Mouse (Mus musculus) heart, postnatal 10 days (tissue): ENCODE results near the gene Naaladl1. TPM values are rescaled to one million over a fixed set of nuclear protein-coding genes. Genes with fewer than 3 reads are reported as not detected.
"Not testable (repeated sequence)": the region's sequence is repeated elsewhere in the genome, so short reads cannot be mapped to it uniquely, and the experiment has no call there.

Experiments
- DNase-seq, 2 experiments: peaks; one replicate each; pipeline ENCODE4 v3.0.0; 2021
- intact Hi-C: fragments of 180-260 bp; cut with DNase I; formaldehyde crosslinking; loops from one replicate; pipeline ENCODE4 v1.15.1; 2025
- total RNA-seq, 2 experiments: library from RNA; stranded (reverse); gene quantifications; 2 replicates each; pipeline ENCODE4 v1.2.3; 2021

Naaladl1 gene
- total RNA-seq, 2 experiments from 2014 or later: 0.10 to 0.17 TPM

- intact Hi-C loops: loop anchor here (2.0 to 5.0 kb wide), 2 partner anchors 79 to 161 kb away; partner anchors contain the start of genes Pola2 and Syvn1
- peak; percentile 46 to 77 for DNase-seq
Measured at GRCm38 (mm10) chr19:6126289-6126688, 20.7 kb downstream of the Naaladl1 start.

DNA sequence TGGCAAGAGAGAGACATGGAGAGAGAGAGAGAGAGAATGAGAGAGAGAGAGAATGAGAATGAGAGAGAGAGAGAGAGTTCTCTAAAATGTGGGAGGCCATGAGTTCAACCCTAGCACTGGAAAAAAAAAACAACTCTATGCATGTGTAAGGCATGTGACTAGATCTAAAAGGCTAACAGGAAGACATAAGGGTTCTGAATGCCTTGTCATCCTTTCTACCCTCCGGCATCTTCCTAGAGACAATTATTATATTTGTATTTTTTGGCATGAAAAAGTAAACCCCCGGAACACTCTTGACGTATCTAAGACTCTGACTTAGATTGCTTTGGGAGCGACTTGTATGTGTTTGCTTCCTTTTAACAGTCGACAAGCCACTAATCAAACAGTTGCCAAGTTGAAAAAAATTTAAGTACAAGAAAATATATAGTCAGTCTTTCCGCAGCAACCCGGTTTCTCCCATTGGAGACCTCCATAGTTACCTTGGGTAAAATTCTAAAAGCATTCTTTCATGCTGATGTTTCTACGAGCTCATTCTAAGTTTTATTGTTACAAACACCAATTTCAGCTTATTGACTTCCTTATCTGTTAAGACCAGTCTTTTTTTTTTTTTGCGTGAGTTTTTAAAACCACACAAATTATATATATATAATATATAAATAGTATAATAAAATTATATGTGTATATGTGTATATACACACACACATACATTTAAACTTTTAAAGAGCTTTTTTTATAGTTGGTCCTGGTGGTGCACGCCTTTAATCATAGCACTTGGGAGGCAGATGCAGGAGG is 21.4 kb downstream of the Naaladl1 start:
- intact Hi-C loops: loop anchor here (2.0 to 5.0 kb wide), 2 partner anchors 80 to 162 kb away; partner anchors contain the start of genes Pola2 and Syvn1
- no peak for DNase-seq

- peak; percentile 96 for DNase-seq
- intact Hi-C loops: loop anchor here (2.0 to 5.0 kb wide), 2 partner anchors 81 to 163 kb away; partner anchors contain the start of genes Pola2 and Syvn1
Measured at GRCm38 (mm10) chr19:6127760-6128341, 22.3 kb downstream of the Naaladl1 start, which contains the start of gene Snx15. TSS of gene Snx15 (minus strand) at chr19:6128304.

DNA sequence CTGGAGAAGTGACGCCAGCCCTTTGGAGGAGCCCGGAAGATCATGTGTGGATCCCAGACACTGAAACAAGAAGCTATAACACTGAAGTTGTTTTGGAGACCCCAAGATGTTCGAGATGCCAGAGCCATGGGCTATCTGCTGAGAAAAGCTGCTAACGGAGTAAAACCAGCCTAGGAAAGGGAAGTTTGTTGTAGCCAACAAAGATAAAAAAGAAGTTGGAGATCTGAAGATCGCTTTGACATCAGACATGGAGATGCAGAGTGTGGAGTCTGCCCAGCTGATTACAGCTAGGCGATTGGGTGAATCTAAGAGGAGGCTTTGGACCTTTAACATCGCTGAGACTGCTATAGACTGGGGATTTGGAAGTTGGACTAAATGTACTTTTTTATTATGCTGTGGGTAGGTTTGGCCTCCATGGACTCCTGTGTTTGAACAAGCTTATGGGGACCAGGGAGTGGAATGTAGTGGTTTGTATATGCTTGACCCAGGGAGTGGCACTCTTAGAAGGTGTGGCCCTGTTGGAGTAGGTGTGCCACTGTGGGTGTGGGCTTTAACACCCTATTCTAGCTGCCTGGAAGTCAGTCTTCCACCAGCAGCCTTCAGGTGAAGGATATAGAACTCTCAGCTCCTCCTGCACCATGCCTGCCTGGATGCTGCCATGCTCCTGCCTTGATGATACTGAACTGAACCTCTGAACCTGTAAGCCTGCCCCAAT is 25.0 kb downstream of the Naaladl1 start:
- DNase-seq, intact Hi-C loops: not testable (repeated sequence)

GRCm38 (mm10) chr19:6132171-6132827 is 26.7 kb downstream of the Naaladl1 start:
- intact Hi-C loops: no loop called here
- DNase-seq: no peak

- DNase-seq: not testable (repeated sequence)
Measured at GRCm38 (mm10) chr19:6133197-6133596, 27.6 kb downstream of the Naaladl1 start.

GRCm38 (mm10) chr19:6136397-6136796 is 30.8 kb downstream of the Naaladl1 start:
- intact Hi-C loops: no loop called here
- DNase-seq: no peak

More at GRCm38 (mm10) chr19:6133197-6133596, 27.6 kb downstream of the Naaladl1 start:
- intact Hi-C loops: not testable (repeated sequence)

- DNase-seq: no peak
- intact Hi-C loops: loop anchor here (5.0 kb wide), 1 partner anchor 193 kb away; the partner anchor contains the start of gene Men1
Measured at GRCm38 (mm10) chr19:6139701-6140100, 34.1 kb downstream of the Naaladl1 start.

- intact Hi-C loops: loop anchor here (5.0 kb wide), 1 partner anchor 192 kb away; the partner anchor contains the start of gene Men1
- no peak for DNase-seq
Measured at GRCm38 (mm10) chr19:6140374-6140677, 34.7 kb downstream of the Naaladl1 start.

DNA sequence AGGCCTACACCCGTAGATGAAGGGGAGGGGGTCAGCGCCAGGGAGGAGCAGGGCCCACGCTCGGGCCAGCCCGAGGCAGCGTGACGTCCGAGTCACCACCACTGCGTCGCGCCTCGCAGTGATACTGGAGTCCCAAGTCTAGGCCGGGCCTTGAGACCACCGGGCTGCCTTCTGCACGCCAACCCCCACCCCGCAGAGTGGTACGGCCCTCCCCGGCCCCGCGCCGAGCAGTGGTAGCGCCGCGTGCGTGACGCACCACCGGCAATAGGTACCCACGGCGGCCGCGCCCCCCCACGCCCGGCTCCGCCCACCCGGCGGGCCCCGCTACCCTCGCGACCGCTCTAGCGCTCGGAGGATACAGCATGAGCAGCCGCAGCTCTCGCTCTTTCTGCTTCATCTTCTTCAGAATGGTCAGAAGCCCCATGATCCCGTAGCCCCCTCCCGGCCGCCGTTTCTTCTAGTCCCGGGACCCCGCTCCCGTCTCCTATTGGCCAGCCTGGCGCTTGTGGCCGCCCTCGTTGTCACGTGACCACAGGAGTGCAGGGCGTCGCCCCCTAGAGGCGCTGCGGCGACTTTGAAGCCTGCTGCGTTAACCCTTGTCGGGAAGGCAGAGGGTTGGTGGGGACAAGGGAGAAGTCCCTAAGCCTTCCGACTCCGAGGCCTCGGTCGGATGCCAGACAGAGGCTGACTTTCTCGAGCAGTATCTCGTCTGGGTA is 35.3 kb downstream of the Naaladl1 start, which contains the start of gene Batf2:
Gene Batf2, plus strand, starts transcription at position 306 of the 716 bp plus-strand sequence.
- intact Hi-C loops: loop anchor here (1.0 to 5.0 kb wide), 2 partner anchors 94 to 191 kb away; partner anchors contain the start of genes Men1 and Ppp2r5b
- DNase-seq: peak; percentile 94 to 95

DNA sequence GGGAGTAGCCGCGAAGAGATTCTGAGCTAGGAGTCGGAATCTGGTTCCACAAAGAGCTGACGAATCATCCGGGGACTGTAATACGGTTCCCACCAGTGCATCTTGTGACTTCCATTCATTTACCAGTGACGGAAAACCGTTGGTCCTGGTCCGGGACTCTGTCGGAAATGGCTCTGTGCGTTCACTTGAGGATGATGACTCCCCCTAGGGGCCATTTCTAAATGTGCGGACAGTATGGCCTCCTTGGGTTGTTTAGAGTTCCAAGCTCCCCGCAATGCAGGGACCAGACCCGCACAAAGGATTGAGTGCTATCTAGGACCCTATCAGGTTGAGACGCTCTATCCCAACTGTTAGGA is 35.8 kb downstream of the Naaladl1 start, which contains the start of gene Arl2:
Gene Arl2, minus strand, starts transcription at position 155 of the 356 bp plus-strand sequence.
- DNase-seq: peak; percentile 85 to 86
- intact Hi-C loops: loop anchor here (1.0 to 5.0 kb wide), 2 partner anchors 94 to 191 kb away; partner anchors contain the start of genes Men1 and Ppp2r5b

DNA sequence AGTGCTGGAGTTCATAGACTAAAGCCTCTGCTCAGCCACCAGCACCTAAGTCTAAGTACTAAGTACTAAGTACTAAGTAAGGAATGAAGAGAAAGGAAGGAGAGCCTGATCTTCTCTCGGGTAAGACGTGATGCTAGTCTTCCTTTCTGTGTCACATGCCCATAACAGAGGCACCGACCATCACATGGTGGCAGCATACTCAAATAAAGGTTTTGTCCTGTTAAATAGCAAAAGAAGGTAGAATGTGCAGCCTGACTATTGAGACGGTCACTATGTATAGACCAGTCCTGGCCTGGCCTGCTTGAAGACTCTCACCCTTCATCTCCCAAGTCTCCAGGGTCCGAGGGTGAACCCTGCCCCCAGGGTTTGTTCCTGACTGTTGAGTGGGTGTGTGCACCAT is 39.3 kb downstream of the Naaladl1 start:
- DNase-seq: no peak
- intact Hi-C loops: loop anchor here (5.0 kb wide), 1 partner anchor 187 kb away; the partner anchor contains the start of gene Men1

GRCm38 (mm10) chr19:6155174-6155573 is 49.6 kb downstream of the Naaladl1 start:
- no peak for DNase-seq
- intact Hi-C loops: no loop called here

GRCm38 (mm10) chr19:6156372-6156771 is 50.8 kb downstream of the Naaladl1 start:
- no peak for DNase-seq
- intact Hi-C loops: no loop called here

DNA sequence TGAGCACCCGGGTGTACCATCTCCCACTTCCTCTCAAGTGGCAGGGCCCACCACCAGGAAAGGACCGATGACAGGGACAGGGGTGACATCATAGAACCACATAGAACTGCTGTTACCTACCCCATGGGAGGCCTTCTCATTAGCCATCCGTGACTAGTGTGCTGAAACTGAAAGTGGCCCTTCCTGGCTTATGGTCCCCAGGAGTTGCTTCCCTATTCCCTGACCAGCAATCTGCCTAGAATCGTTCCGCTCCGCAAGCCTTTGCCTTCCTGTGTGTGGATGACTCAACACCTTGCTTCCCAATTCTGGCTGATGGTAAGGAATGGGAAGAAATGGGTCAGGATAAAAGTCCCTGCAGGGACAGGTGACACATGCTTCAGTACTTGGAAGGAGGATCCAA is 51.6 kb downstream of the Naaladl1 start:
- intact Hi-C loops: no loop called here
- DNase-seq: no peak

DNA sequence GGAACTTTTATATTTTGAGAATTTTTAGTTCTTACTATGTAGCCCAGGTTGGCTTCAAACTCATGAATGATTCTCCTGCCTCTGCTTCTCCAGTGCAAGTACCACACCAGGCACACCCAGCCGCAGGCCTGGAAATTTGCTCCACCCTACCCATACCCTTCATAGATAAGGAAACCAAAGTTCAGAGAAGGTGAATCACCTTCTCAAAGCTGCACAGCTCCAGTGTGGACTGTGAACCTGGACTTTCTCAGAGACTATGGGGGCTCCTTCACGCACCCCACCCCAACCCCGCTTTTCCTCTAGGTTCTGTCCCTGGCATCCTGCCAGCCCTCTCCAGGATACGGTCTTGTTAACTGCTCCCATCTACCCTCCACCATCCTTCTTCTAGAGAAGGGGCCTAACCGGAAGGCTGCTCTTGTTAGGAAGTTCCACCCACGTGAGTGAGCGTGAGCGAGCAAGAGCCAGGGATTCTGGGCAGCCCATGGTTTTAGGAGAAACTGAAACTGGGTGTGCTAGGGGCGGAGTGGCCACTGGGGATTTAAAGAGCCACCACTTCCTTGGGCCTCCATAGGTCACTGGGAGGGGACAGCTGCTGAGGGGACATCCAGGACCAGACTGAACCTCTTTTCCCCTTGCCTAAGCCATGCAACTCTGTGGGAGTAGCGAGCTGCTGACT is 58.4 kb downstream of the Naaladl1 start:
- intact Hi-C loops: no loop called here
- peak; percentile 35 to 50 for DNase-seq
